Mouse (Mus musculus) inflammation-experienced regulatory T-cells, adult 6 months (primary cell): ENCODE results near the gene Vmn1r237. TPM values are rescaled to one million over a fixed set of nuclear protein-coding genes. Genes with fewer than 3 reads are reported as not detected.

Experiments used
- ATAC-seq: one replicate; pipeline ENCODE4 v1.8.0; 2017
- polyA plus RNA-seq, 3 experiments: library from polyadenylated mRNA; unstranded; fragments of 100-300 nt; shearing (Covaris generic); gene quantifications; one replicate each; pipeline ENCODE4 v1.2.1; 2017

Vmn1r237 gene
- polyA plus RNA-seq, result not detected

- ATAC-seq, result no peak
Measured at GRCm38 (mm10) chr17:21311565-21311964, at the start of gene Vmn1r237. Gene Vmn1r237, plus strand, starts transcription at chr17:21311865.

- peak; percentile 84 for ATAC-seq
Measured at GRCm38 (mm10) chr17:21272103-21272502, 39.6 kb upstream of the Vmn1r237 start.

DNA sequence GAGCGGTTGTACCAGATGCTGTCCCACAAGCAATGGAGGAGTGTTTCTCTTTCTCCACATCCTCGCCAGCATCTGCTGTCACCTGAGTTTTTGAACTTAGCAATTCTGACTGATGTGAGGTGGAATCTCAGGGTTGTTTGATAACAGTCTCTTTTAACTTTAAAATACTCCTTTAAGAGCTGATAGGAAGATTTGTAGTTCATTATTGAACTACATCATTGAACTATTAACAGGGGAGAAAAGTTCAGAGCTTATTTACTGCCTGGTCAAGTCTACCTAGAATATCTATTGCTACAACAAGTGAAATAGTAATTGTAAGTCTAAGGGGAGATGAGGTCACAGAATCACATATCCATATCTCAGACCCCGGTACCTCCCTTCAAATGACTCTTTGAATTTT is 29.0 kb upstream of the Vmn1r237 start, which contains the start of gene Vmn1r236:
Gene Vmn1r236, plus strand, starts transcription at position 301 of the 400 bp plus-strand sequence.
- ATAC-seq, result no peak

GRCm38 (mm10) chr17:21284395-21284794 is 27.3 kb upstream of the Vmn1r237 start:
- peak; percentile 58 for ATAC-seq

- no peak for ATAC-seq
Measured at GRCm38 (mm10) chr17:21289695-21290094, 22.0 kb upstream of the Vmn1r237 start.

Other genes with a start within 250 kb of the Vmn1r237 start
- gene Vmn1r234, start 85.8 kb upstream of the Vmn1r237 start, polyA plus RNA-seq, result not detected
- gene Vmn1r235, start 55.5 kb upstream of the Vmn1r237 start, polyA plus RNA-seq, result not detected
- gene Vmn1r236, start 28.9 kb upstream of the Vmn1r237 start, polyA plus RNA-seq, result not detected
- 10 to 100 TPM; 20.7 to 24.4 (median 22.2) TPM for gene Zfp677, start 71.9 kb downstream of the Vmn1r237 start, polyA plus RNA-seq
- gene Zfp54, start 111.4 kb downstream of the Vmn1r237 start, polyA plus RNA-seq, result 10 to 100 TPM in 2 of 3 experiments, 1 to 10 TPM in 1; 9.0 to 19.1 (median 12.5) TPM
- gene Zfp51, start 138.5 kb downstream of the Vmn1r237 start, polyA plus RNA-seq, result 10 to 100 TPM; 29.4 to 41.9 (median 36.2) TPM
- gene Zfp53, start 177.1 kb downstream of the Vmn1r237 start, polyA plus RNA-seq, result 10 to 100 TPM; 32.9 to 41.1 (median 34.1) TPM
- gene Zfp52, start 223.7 kb downstream of the Vmn1r237 start, polyA plus RNA-seq, result 10 to 100 TPM; 16.1 to 26.4 (median 19.2) TPM